27 mouse cellular contexts compared by ENCODE assay signal in genomic region chr1:157285366-157285765, GRCm38 (mm10).
DNase-seq lines count a peak whose midpoint lies in the region; ATAC-seq and TF ChIP-seq lines count a peak whose summit lies in the region.
"Had no signal": no experiment of that assay in that cellular context is flagged by ENCODE, and none has a peak within 500 bp of the region (broad histone marks: within the 10 kb centered on the region; RNA-seq: fewer than 3 reads in every experiment).

No protein-coding gene starts in this region.

- TF ChIP-seq CTCF in CH12.LX (conservative IDR thresholded peaks at IDR 0.05 in 1 of 2, IDR thresholded peaks at IDR 0.05 in 1 of 2; ENCODE audit: low read depth in 2 of 2, low read length in 2 of 2) = no peak

- no peaks in the 10 kb centered on the region for H3K9me3 ChIP-seq in CH12.LX (replicated peaks; ENCODE audit: low read length)
- H3K9me3 ChIP-seq: embryonic facial prominence, embryonic 10.5 days; embryonic facial prominence, embryonic 13.5 days; forebrain, embryonic 12.5 days; forebrain, embryonic 15.5 days; hindbrain, embryonic 13.5 days; intestine, embryonic 15.5 days had no signal

- no peak for DNase-seq in CH12.LX (ENCODE audit: extremely low read depth)
- peak; percentile 4 for DNase-seq in c-Kit-positive CD71-negative TER-119-negative erythroid progenitor cells, embryonic 14.5 days (ENCODE audit: low read depth)
- DNase-seq in layer of hippocampus, postnatal 25 days (ENCODE audit: extremely low spot score in 1 of 2, low spot score in 1 of 2) = no peak
- DNase-seq in thymus, postnatal 14 days = no peak
- DNase-seq in adrenal gland, adult 2 months = no peak
- DNase-seq in adrenal gland, postnatal 14 days = no peak
- DNase-seq: adrenal gland, adult 8-10 months; adrenal gland, postnatal 36 days; cerebellum, adult 11 months; cerebellum, adult 2 months; cerebellum, adult 9-11 months; cerebellum, postnatal 25 days; embryo, embryonic 11 days; gastrocnemius, postnatal 10 days; gastrocnemius, postnatal 36 days; heart, adult 11 months had no signal

- H3K27me3 ChIP-seq in CH12.LX (replicated peaks) = no peaks in the 10 kb centered on the region
- H3K27me3 ChIP-seq: embryonic facial prominence, embryonic 13.5 days; forebrain, embryonic 12.5 days; forebrain, embryonic 15.5 days; hindbrain, embryonic 13.5 days; intestine, embryonic 15.5 days had no signal

- dilution Hi-C loops in CH12.LX (cut with MboI; ENCODE audit: extremely low pct_ligation_motif_present, extremely low pct_unique_long_range_greater_than_20kb, low sequenced_read_pairs) = no loop called here

- no peak for TF ChIP-seq RAD21 in CH12.LX (IDR thresholded peaks at IDR 0.05; ENCODE audit: low read depth, low read length)

- in situ Hi-C loops in CH12.LX (cut with MboI; ENCODE audit: low pct_ligation_motif_present, low pct_unique_long_range_greater_than_20kb, low sequenced_read_pairs) = loop anchor here (25.0 kb wide), 1 partner anchor 548 kb away; no protein-coding TSS in a partner anchor

- H3K9ac ChIP-seq in CH12.LX (ENCODE audit: insufficient read depth, low read depth) = no peak overlapping the region
- H3K9ac ChIP-seq: embryonic facial prominence, embryonic 13.5 days; forebrain, embryonic 12.5 days; forebrain, embryonic 15.5 days; hindbrain, embryonic 13.5 days; intestine, embryonic 15.5 days had no signal

- TF ChIP-seq POLR2A in CH12.LX (IDR thresholded peaks at IDR 0.05; ENCODE audit: low read depth, low read length) = no peak

- H3K4me3 ChIP-seq in CH12.LX (replicated peaks in 1 of 3; ENCODE audit: low read depth in 2 of 3, low read length in 2 of 3, poor library complexity in 1 of 3) = no peak overlapping the region
- H3K4me3 ChIP-seq: embryonic facial prominence, embryonic 10.5 days; embryonic facial prominence, embryonic 13.5 days; erythroblast, embryonic 14.5 days; forebrain, embryonic 12.5 days; forebrain, embryonic 15.5 days; hindbrain, embryonic 13.5 days; intestine, embryonic 15.5 days had no signal

- H3K4me1 ChIP-seq in CH12.LX (ENCODE audit: control insufficient read depth in 1 of 2, insufficient read depth in 2 of 2) = peaks cover 0 to 5% of the 10 kb centered on the region in 2 experiments; a peak in 2 of 4 replicates
- H3K4me1 ChIP-seq: embryonic facial prominence, embryonic 10.5 days; embryonic facial prominence, embryonic 13.5 days; intestine, embryonic 15.5 days had no signal

- TF ChIP-seq EP300 in CH12.LX (IDR thresholded peaks at IDR 0.05; ENCODE audit: low read length) = no peak

- no peak overlapping the region for H3K27ac ChIP-seq in CH12.LX (ENCODE audit: insufficient read depth, low read depth)
- H3K27ac ChIP-seq: embryonic facial prominence, embryonic 10.5 days; embryonic facial prominence, embryonic 13.5 days; forebrain, embryonic 12.5 days; forebrain, embryonic 15.5 days; hindbrain, embryonic 13.5 days; intestine, embryonic 15.5 days had no signal

- no peaks in the 10 kb centered on the region for H3K36me3 ChIP-seq in CH12.LX (replicated peaks in 1 of 2; ENCODE audit: control insufficient read depth in 1 of 2, insufficient read depth in 1 of 2, low read length in 1 of 2)
- H3K36me3 ChIP-seq: embryonic facial prominence, embryonic 10.5 days; embryonic facial prominence, embryonic 13.5 days; forebrain, embryonic 12.5 days; forebrain, embryonic 15.5 days; hindbrain, embryonic 13.5 days; intestine, embryonic 15.5 days had no signal

- no peaks in the 10 kb centered on the region for H3K79me2 ChIP-seq in CH12.LX (replicated peaks; ENCODE audit: control insufficient read depth, extremely low read depth, insufficient read depth, poor library complexity, severe bottlenecking)

- no peak overlapping the region for H3K4me2 ChIP-seq in CH12.LX (ENCODE audit: insufficient read depth, low read depth, poor library complexity, severe bottlenecking)
- H3K4me2 ChIP-seq: embryonic facial prominence, embryonic 13.5 days; forebrain, embryonic 12.5 days; forebrain, embryonic 15.5 days; heart, embryonic 11.5 days; hindbrain, embryonic 13.5 days; intestine, embryonic 15.5 days had no signal

- ATAC-seq in megakaryocyte, adult 5-6 weeks (ENCODE audit: poor library complexity, severe bottlenecking) = peak; percentile 84
- ATAC-seq: CD4-positive, CD25-positive, alpha-beta regulatory T cell, adult 4 months; forebrain, embryonic 15.5 days; hindbrain, embryonic 16.5 days; intestine, embryonic 15.5 days had no signal

TF ChIP-seq in CH12.LX, 34 proteins besides CTCF, POLR2A, EP300 and RAD21:
- TF ChIP-seq USF1 (IDR thresholded peaks at IDR 0.05; ENCODE audit: low read depth, low read length) (no peak), IRF4 (IDR thresholded peaks at IDR 0.05; ENCODE audit: low read depth, low read length) (peak; percentile 19; the same call in 1 of the 2 replicates)
TF ChIP-seq in CH12.LX: peak in this region for 1.
